ENCODE assay signal across 7 mouse cellular contexts in the genomic region with DNA sequence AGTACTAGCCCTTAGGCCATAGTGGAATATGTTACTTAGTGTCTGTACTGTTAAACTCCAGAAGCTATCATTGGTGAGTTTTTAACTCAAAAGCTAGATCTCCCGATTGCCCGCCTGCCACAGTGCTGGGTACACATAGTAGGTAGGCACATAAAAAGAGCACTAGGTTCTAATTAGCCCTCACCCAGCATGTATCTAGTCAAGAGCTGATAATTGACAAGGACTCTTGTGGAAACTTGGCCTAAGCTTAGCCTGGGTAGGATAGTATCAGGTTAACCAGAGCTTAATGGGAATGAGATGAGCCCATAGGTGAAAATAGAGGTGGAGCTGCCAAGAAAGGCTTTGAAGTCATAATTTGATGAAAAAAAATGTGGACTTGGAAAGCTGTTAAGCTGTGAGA. TPM values are rescaled to one million over a fixed set of nuclear protein-coding genes. Genes with fewer than 3 reads are reported as not detected.
A peak's percentile ranks its signal among the peaks of the same experiment; 100 is the strongest.
DNase-seq lines count a peak whose midpoint lies in the region; ATAC-seq and TF ChIP-seq lines count a peak whose summit lies in the region.

No protein-coding gene starts in this region.

- no peak for TF ChIP-seq CTCF in embryonic fibroblast, embryonic 13.5 days (IDR thresholded peaks at IDR 0.05; ENCODE audit: borderline replicate concordance, insufficient read depth, low read length)
- no peak for TF ChIP-seq CTCF in olfactory bulb, adult 2 months (IDR thresholded peaks at IDR 0.05; ENCODE audit: insufficient read depth, low read depth, low read length)

- no peaks in the 10 kb centered on the region for H3K9me3 ChIP-seq in lung, embryonic 15.5 days
- H3K9me3 ChIP-seq in limb, embryonic 10.5 days (replicated peaks) = no peaks in the 10 kb centered on the region

- peaks cover 40% of the 10 kb centered on the region for H3K36me3 ChIP-seq in lung, embryonic 15.5 days
- peaks cover 56% of the 10 kb centered on the region for H3K36me3 ChIP-seq in limb, embryonic 10.5 days

- no peaks in the 10 kb centered on the region for H3K27me3 ChIP-seq in lung, embryonic 15.5 days
- H3K27me3 ChIP-seq in limb, embryonic 10.5 days (ENCODE audit: low read depth, poor library complexity, severe bottlenecking) = no peaks in the 10 kb centered on the region

- TF ChIP-seq POLR2A in embryonic fibroblast, embryonic 13.5 days (IDR thresholded peaks at IDR 0.05; ENCODE audit: low read depth, low read length) = 0 out of 2 replicates have a peak, but pooled peaks have one; percentile 38
- TF ChIP-seq POLR2A in olfactory bulb, adult 2 months (IDR thresholded peaks at IDR 0.05; ENCODE audit: insufficient read depth, low read depth, low read length) = no peak

- H3K4me2 ChIP-seq in lung, embryonic 15.5 days = peak overlapping the region; percentile 91

- DNase-seq in lung, postnatal 36 days = no peak
- no peak for DNase-seq in limb, embryonic 10.5 days (ENCODE audit: low spot score)
- DNase-seq in adrenal gland, postnatal 4 days (ENCODE audit: low spot score in 2 of 2) = no peak
- no peak for DNase-seq in thymus, postnatal 10 days (ENCODE audit: low spot score in 2 of 2)

- H3K4me1 ChIP-seq in lung, embryonic 15.5 days = peaks cover 25% of the 10 kb centered on the region
- H3K4me1 ChIP-seq in embryonic fibroblast, embryonic 13.5 days (ENCODE audit: control insufficient read depth, insufficient read depth, low read length) = no peaks in the 10 kb centered on the region
- peaks cover 22% of the 10 kb centered on the region for H3K4me1 ChIP-seq in limb, embryonic 10.5 days
- H3K4me1 ChIP-seq in olfactory bulb, adult 2 months (ENCODE audit: control insufficient read depth, insufficient read depth, low read length) = peaks cover 7% of the 10 kb centered on the region

- peak overlapping the region; percentile 97 for H3K27ac ChIP-seq in lung, embryonic 15.5 days
- H3K27ac ChIP-seq in embryonic fibroblast, embryonic 13.5 days (ENCODE audit: insufficient read depth, low read length) = 0 out of 2 replicates have a peak overlapping the region, but pooled peaks have one; percentile 45
- peak overlapping the region; percentile 99; the same call in 1 of the 2 replicates for H3K27ac ChIP-seq in limb, embryonic 10.5 days
- H3K27ac ChIP-seq in olfactory bulb, adult 2 months (ENCODE audit: insufficient read depth, low read depth, low read length) = no peak overlapping the region

- H3K4me3 ChIP-seq in lung, embryonic 15.5 days = peak overlapping the region; percentile 76
- peak overlapping the region; percentile 97 for H3K4me3 ChIP-seq in embryonic fibroblast, embryonic 13.5 days (ENCODE audit: insufficient read depth, low read length)
- peak overlapping the region; percentile 89 for H3K4me3 ChIP-seq in limb, embryonic 10.5 days
- H3K4me3 ChIP-seq in olfactory bulb, adult 2 months (ENCODE audit: insufficient read depth, low read depth, low read length) = peak overlapping the region; percentile 87; the same call in 1 of the 2 replicates

- peak overlapping the region; percentile 91 for H3K9ac ChIP-seq in lung, embryonic 15.5 days

- ATAC-seq in lung, embryonic 15.5 days (ENCODE audit: borderline replicate concordance, extremely low read depth, low FRiP score, low TSS enrichment) = no peak

- WGBS in lung, embryonic 15.5 days = 22% methylated on average over 2 of the region's 2 CpGs
- 53% methylated on average over 2 of the region's 2 CpGs for WGBS in limb, embryonic 10.5 days
- 30% methylated on average over 2 of the region's 2 CpGs for WGBS in olfactory bulb, adult 2 months

RNA-seq across cellular contexts. Expression of gene Ppia, which starts 1.8 kb away (rescaled TPM):
- 6,112 and 6,204 TPM in 2 replicates for polyA plus RNA-seq in lung, embryonic 15.5 days (2015; fragmentation: Nextera tagmentation; extraction: Ambion mirVana)
- polyA plus RNA-seq in embryonic fibroblast, embryonic 13.5 days (2011; ENCODE audit: insufficient read length, low read depth, missing spikeins) = 2,412 and 2,425 TPM in 2 replicates
- polyA plus RNA-seq in limb, embryonic 10.5 days (2016; fragmentation: Nextera tagmentation; extraction: Ambion mirVana) = 5,840 and 6,698 TPM in 2 replicates
- polyA plus RNA-seq in olfactory bulb, adult 2 months (2012; ENCODE audit: insufficient read depth, insufficient read length, low replicate concordance, missing spikeins) = 1,597 TPM in 1 of 2 replicates, not detected in the other
- 1,000 to 10,000 TPM; 1,693 to 1,728 TPM for total RNA-seq in adrenal gland, postnatal 4 days (2021)

RNA-seq across cellular contexts. Expression of gene H2afv, which starts 27.2 kb away (rescaled TPM):
- 540 and 574 TPM in 2 replicates for polyA plus RNA-seq in lung, embryonic 15.5 days (2015; fragmentation: Nextera tagmentation; extraction: Ambion mirVana)
- polyA plus RNA-seq in embryonic fibroblast, embryonic 13.5 days (2011; ENCODE audit: insufficient read length, low read depth, missing spikeins) = 55.9 and 74.5 TPM in 2 replicates
- 583 and 781 TPM in 2 replicates for polyA plus RNA-seq in limb, embryonic 10.5 days (2016; fragmentation: Nextera tagmentation; extraction: Ambion mirVana)
- polyA plus RNA-seq in olfactory bulb, adult 2 months (2012; ENCODE audit: insufficient read depth, insufficient read length, low replicate concordance, missing spikeins) = not detected in 2 replicates
- total RNA-seq in adrenal gland, postnatal 4 days (2021) = 100 to 1,000 TPM; 105 to 130 TPM

RNA-seq across cellular contexts. Expression of gene Zmiz2, which starts 28.2 kb away (rescaled TPM):
- 10.7 and 10.9 TPM in 2 replicates for polyA plus RNA-seq in lung, embryonic 15.5 days (2015; fragmentation: Nextera tagmentation; extraction: Ambion mirVana)
- 18.5 and 22.0 TPM in 2 replicates for polyA plus RNA-seq in embryonic fibroblast, embryonic 13.5 days (2011; ENCODE audit: insufficient read length, low read depth, missing spikeins)
- 10.9 and 12.4 TPM in 2 replicates for polyA plus RNA-seq in limb, embryonic 10.5 days (2016; fragmentation: Nextera tagmentation; extraction: Ambion mirVana)
- polyA plus RNA-seq in olfactory bulb, adult 2 months (2012; ENCODE audit: insufficient read depth, insufficient read length, low replicate concordance, missing spikeins) = not detected in 2 replicates
- 10 to 100 TPM; 62.4 to 67.1 TPM for total RNA-seq in adrenal gland, postnatal 4 days (2021)

RNA-seq across cellular contexts. Expression of gene Purb, which starts 58.6 kb away (rescaled TPM):
- 28.1 and 28.8 TPM in 2 replicates for polyA plus RNA-seq in lung, embryonic 15.5 days (2015; fragmentation: Nextera tagmentation; extraction: Ambion mirVana)
- polyA plus RNA-seq in embryonic fibroblast, embryonic 13.5 days (2011; ENCODE audit: insufficient read length, low read depth, missing spikeins) = 38.7 and 43.2 TPM in 2 replicates
- 15.9 and 17.9 TPM in 2 replicates for polyA plus RNA-seq in limb, embryonic 10.5 days (2016; fragmentation: Nextera tagmentation; extraction: Ambion mirVana)
- 146 and 170 TPM in 2 replicates for polyA plus RNA-seq in olfactory bulb, adult 2 months (2012; ENCODE audit: insufficient read depth, insufficient read length, low replicate concordance, missing spikeins)
- total RNA-seq in adrenal gland, postnatal 4 days (2021) = 10 to 100 TPM; 72.9 to 77.4 TPM
